Mouse (Mus musculus): ENCODE data around the gene Lnpk.

GRCm38 (mm10) chr2:74570390-74570789, 8.8 kb downstream of the Lnpk start:
- no peak for TF ChIP-seq EP300 (IDR thresholded peaks at IDR 0.05; ENCODE audit: low read depth)
- TF ChIP-seq CTCF (IDR thresholded peaks at IDR 0.05; ENCODE audit: low read depth): no peak

All from liver, embryonic 14.5 days (tissue).